Mouse (Mus musculus) brain, adult 2 months (tissue): ENCODE measurements around the gene Gm20696.

Experiments
- DNase-seq: peaks from one replicate; pipeline ENCODE4 v3.0.0; 2011; ENCODE audit warnings: low read depth, low spot score

Gm20696 gene

GRCm38 (mm10) chr6:99666318-99667171 is at the start of gene Gm20696, which contains the start of gene Eif4e3:
Gene Gm20696 (minus strand): TSS chr6:99666797.
Gene Eif4e3 (minus strand): TSS chr6:99666771.
- DNase-seq = peak; percentile 98

- DNase-seq = no peak
Measured at GRCm38 (mm10) chr6:99715913-99716312, 49.3 kb upstream of the Gm20696 start.

DNA sequence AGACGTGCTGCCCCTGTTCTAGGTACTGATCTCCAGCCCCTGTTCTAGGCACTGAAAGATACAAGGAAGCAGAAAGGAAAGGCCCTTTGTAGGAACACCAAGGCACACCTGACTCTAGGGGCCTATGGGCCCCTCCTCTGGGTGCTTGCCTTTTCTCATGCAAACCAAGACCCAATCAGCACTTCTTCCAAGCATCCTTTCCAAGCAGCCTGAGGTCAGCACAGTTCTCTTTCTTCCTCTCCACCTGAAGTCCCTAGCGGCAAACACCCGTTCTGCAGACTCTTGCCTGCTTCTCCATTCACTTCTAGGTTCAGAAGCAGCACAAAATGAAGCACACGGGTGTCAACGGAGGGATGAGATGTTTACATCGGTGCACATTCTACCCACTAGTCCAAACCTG is 48.6 kb upstream of the Gm20696 start:
- no peak for DNase-seq

DNA sequence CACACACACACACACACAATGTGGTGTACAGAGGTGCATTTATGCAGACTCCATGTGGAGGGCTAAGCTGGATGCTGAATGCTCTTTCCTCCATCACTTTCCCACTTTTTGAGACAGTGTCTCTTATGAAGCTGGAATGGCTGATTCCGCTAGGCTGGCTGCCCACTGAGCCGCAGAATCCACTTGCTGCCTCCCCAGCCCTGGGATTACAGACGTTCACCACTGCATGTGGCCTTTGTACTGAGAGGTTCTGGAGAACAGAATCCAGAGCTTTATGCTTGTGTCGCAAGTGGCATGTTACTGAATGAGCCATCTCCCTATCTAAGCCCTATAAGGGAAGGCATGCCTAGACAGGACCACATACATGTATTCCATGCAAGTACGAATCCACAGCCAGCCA is 46.7 kb upstream of the Gm20696 start:
- no peak for DNase-seq

- DNase-seq = no peak
Measured at GRCm38 (mm10) chr6:99711576-99712101, 45.0 kb upstream of the Gm20696 start.

GRCm38 (mm10) chr6:99700484-99700883 is 33.9 kb upstream of the Gm20696 start:
- DNase-seq = no peak

DNA sequence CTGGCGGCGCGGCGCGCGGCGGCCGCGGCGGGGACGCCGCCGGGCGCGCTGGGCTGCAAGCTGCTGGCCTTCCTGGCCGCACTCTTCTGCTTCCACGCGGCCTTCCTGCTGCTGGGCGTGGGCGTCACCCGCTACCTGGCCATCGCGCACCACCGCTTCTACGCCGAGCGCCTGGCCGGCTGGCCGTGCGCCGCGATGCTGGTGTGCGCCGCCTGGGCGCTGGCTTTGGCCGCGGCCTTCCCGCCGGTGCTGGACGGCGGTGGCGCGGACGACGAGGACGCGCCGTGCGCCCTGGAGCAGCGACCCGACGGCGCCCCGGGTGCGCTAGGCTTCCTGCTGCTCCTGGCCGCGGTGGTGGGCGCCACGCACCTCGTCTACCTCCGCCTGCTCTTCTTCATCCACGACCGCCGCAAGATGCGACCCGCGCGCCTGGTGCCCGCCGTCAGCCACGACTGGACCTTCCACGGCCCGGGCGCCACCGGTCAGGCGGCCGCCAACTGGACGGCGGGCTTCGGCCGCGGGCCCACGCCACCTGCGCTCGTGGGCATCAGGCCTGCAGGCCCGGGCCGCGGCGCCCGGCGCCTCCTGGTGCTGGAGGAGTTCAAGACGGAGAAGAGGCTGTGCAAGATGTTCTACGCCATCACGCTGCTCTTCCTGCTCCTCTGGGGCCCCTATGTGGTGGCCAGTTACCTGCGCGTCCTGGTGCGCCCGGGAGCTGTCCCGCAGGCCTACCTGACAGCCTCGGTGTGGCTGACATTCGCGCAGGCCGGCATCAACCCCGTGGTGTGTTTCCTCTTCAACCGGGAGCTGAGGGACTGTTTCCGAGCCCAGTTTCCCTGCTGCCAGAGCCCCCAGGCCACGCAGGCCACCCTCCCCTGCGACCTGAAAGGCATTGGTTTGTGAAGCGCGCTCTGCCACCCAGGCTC is 26.6 kb upstream of the Gm20696 start:
- peak; percentile 63 for DNase-seq

DNA sequence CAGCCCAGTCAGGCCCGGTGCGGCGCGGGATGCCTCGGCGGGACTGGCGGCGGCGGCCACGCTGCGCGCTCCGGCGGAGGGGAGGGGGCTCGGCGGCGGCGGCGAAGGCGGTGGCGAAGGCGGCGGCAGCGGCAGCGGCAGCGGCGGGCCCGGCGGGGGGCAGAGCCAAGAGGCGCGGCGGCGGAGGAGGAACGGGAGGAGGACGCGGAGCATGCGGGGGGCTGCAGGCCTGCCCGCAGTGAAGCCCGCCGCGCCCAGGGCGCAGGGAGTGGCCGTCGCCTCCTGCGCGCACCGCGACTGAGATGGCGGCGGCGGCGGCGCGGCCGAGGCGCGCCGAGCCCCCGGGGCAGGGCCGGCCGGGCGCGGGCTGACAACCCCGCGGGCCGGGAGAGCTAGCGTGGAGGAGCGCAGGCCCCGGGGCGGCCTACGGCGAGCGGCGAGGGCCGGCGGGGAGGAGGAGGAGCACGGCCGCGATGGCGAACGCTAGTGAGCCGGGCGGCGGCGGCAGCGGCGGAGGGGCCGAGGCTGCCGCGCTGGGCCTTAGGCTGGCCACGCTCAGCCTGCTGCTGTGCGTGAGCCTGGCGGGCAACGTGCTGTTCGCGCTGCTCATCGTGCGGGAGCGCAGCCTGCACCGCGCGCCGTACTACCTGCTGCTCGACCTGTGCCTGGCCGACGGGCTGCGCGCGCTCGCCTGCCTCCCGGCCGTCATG is 25.8 kb upstream of the Gm20696 start, which contains the start of gene Gpr27:
Gene Gpr27 (plus strand): TSS at position 474 of the 710 bp plus-strand sequence.
- DNase-seq = peak; percentile 79

DNA sequence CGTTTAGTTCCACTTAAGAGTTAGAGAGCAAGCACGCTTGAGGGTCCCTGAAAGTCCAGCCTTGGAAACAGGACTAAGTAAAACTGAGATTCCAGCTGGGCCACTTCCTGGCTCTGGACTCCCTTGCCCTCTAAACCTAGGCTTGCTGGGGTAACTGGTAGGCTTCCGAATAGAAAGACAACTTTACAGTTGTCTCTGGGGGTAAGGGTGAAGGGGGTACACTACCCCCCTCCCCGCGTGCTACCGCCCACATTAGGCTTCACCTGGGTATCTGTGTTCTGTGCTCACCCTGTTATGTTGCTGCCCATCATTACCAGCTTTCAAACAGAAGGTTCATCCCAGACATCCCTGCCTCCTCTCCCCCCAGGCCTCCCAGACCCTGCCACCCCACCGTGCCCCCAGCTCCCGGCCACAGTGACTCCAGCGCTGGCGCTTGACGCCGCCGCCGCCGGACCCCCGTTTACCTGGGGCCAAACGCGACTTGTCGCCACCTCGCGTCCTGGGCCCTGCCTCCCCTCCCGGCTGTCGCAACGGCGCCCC is 25.1 kb upstream of the Gm20696 start:
- no peak for DNase-seq

- no peak for DNase-seq
Measured at GRCm38 (mm10) chr6:99688513-99688912, 21.9 kb upstream of the Gm20696 start.

- peak; percentile 68 for DNase-seq
Measured at GRCm38 (mm10) chr6:99684899-99685298, 18.3 kb upstream of the Gm20696 start.

GRCm38 (mm10) chr6:99683974-99684373 is 17.4 kb upstream of the Gm20696 start:
- no peak for DNase-seq

DNA sequence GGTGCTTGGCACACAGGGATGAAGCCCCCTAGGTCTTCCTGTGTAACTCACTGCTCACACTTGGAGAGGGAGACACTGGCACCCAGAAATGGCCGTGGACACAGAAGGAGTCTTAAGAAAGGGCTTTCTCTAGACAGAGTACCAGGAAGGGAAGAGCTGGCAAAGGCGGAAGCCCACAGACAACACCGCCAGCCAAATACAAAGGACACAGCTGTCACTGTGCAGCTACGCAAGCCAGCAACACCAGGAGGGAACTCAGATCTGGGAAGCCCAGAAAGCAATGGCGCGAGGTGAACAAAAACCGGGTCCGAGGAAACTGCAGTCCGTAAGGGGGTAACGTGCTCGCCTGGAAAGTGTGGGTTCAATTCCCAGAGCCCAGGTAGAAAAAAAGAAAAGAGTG is 11.5 kb upstream of the Gm20696 start:
- DNase-seq = peak; percentile 61

GRCm38 (mm10) chr6:99677325-99677724 is 10.7 kb upstream of the Gm20696 start:
- no peak for DNase-seq

DNA sequence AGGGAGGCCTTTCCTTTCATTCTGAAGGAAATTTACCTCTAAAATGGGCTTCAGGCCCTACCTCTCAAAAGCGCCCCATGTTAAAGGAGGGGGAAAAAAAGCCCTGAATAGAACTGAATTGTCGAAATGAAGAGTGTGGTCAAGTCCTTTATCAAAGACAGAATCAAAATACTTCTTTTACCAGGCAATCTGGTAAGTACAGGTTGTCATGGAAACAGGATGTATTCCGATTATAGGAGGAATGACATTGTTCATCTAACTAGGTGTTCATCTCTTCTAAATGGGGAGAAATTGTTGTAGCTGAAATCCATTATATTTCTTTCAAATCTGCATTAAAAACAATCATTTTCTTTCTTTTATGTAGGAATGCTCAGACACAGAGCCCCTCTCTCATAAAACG is 7.9 kb upstream of the Gm20696 start:
- DNase-seq = no peak

GRCm38 (mm10) chr6:99671768-99672167 is 5.2 kb upstream of the Gm20696 start:
- no peak for DNase-seq

GRCm38 (mm10) chr6:99670481-99671119 is 4.0 kb upstream of the Gm20696 start:
- peak; percentile 87 for DNase-seq

DNA sequence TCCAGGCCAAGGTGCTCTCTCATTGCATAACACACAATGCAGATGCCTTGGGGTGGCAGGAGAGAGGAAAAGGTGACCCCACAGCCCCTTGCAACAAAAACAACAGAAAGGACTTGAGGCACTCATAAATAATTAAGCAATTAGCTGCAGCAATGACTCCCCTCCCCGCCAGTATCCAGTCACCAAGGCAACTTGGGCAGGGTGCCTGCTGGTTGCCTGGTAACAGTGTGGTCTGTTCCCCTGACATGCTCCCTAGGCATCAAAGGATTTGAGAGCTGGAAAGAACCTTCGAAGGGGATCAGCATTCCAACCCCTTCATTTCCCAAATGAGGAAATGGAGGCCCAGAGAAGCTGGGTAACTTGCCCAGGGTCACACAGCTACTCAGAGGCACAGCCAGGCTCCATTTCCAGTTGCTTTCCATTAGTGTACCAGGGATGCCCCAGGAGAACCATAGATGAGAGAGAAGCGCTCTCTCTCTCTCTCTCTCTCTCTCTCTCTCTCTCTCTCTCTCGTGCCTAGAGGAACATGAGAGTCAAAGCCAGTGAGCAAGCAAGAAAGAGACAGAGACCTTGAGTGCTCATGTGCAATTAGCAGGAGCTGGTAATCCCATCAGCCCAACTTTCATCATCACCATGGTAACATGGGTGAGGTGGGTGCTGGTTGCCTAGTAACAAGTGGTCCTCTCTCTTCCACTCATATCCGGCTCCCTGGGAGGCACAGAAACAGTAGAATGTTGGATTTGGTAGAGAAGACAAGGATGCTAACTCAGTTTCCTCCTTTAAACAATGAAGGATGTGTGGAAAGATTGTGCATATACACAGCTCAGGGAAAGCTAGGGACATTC is 3.1 kb upstream of the Gm20696 start:
- peak; percentile 91 for DNase-seq

- no peak for DNase-seq
Measured at GRCm38 (mm10) chr6:99667290-99667689, 693 bp upstream of the Gm20696 start.
